Mouse (Mus musculus) adrenal gland, postnatal 4 days (tissue): ENCODE data around the gene Klhl30. TPM values are rescaled to one million over a fixed set of nuclear protein-coding genes. Genes with fewer than 3 reads are reported as not detected.

Experiments used
- total RNA-seq, 2 experiments: library from RNA; stranded (reverse); gene quantifications; 2 replicates each; pipeline ENCODE4 v1.2.3; 2021

Klhl30 gene
- total RNA-seq, 2 experiments from 2014 or later: 1.5 to 3.5 TPM

Other genes starting within 250 kb of the Klhl30 start
- gene Rbm44, start 205.9 kb upstream of the Klhl30 start, total RNA-seq: 1 to 10 TPM in 1 of 2 experiments, under 1 TPM in 1; 0.11 to 1.1 TPM
- 10 to 100 TPM in 1 of 2 experiments, 1 to 10 TPM in 1; 10.0 to 12.2 TPM for gene Ramp1, start 171.2 kb upstream of the Klhl30 start, total RNA-seq
- gene Ube2f, start 100.7 kb upstream of the Klhl30 start, total RNA-seq: 10 to 100 TPM; 49.7 to 52.0 TPM
- 10 to 100 TPM; 18.8 to 21.3 TPM for gene Scly, start 52.7 kb upstream of the Klhl30 start, total RNA-seq
- gene Espnl, start 28.9 kb upstream of the Klhl30 start, total RNA-seq: under 1 TPM; 0.06 to 0.08 TPM
- 1 to 10 TPM; 1.7 to 1.8 TPM for gene Erfe, start 15.4 kb downstream of the Klhl30 start, total RNA-seq
- gene Ilkap, start 47.8 kb downstream of the Klhl30 start, total RNA-seq: 100 to 1,000 TPM; 104 TPM
- 10 to 100 TPM; 56.0 to 71.0 TPM for gene Hes6, start 63.0 kb downstream of the Klhl30 start, total RNA-seq
- 10 to 100 TPM; 23.6 to 27.1 TPM for gene Per2, start 108.3 kb downstream of the Klhl30 start, total RNA-seq
- gene Traf3ip1, start 143.6 kb downstream of the Klhl30 start, total RNA-seq: 10 to 100 TPM; 10.5 to 12.6 TPM
- 10 to 100 TPM; 19.0 to 25.7 TPM for gene Asb1, start 189.5 kb downstream of the Klhl30 start, total RNA-seq